Mouse (Mus musculus) adipose tissue, adult 10 weeks (tissue): ENCODE measurements around the gene Trib3. TPM values are rescaled to one million over a fixed set of nuclear protein-coding genes. Genes with fewer than 3 reads are reported as not detected.

ENCODE experiments used
- polyA plus RNA-seq: library from polyadenylated mRNA; stranded (reverse); fragments of 350-450 nt; fragmentation: Illumina TruSeq; extraction: RNeasy Lipid Tissue Mini Kit (QIAGEN cat#74804); gene quantifications from one replicate; pipeline ENCODE4 v1.2.3, GENCODE M21; 2014; ENCODE audit warnings: low read depth, low replicate concordance

The Trib3 gene
- 3.1 TPM for polyA plus RNA-seq

GRCm38 (mm10) chr2:152343329-152344213 lies at the start of gene Trib3:
Gene Trib3, minus strand, starts transcription at chr2:152344032.

GRCm38 (mm10) chr2:152376345-152376741 lies 32.5 kb upstream of the Trib3 start, which contains the start of gene Nrsn2:
Gene Nrsn2, minus strand, starts transcription at chr2:152376638.

GRCm38 (mm10) chr2:152332101-152332825 lies 11.6 kb downstream of the Trib3 start, which contains the start of gene Rbck1:
Gene Rbck1, minus strand, starts transcription at chr2:152332653.

GRCm38 (mm10) chr2:152293727-152294475 lies 49.9 kb downstream of the Trib3 start, which contains the start of gene Tbc1d20:
Gene Tbc1d20, plus strand, starts transcription at chr2:152293828.

Other genes with a start within 250 kb of the Trib3 start
- gene Srxn1, start 238.5 kb downstream of the Trib3 start, polyA plus RNA-seq = 62.8 TPM
- 6.0 TPM for gene Tcf15, start 200.5 kb downstream of the Trib3 start, polyA plus RNA-seq
- gene Csnk2a1, start 117.2 kb downstream of the Trib3 start, polyA plus RNA-seq = 53.3 TPM
- gene Tbc1d20, start 50.2 kb downstream of the Trib3 start, polyA plus RNA-seq = 64.9 TPM
- gene Rbck1, start 11.4 kb downstream of the Trib3 start, polyA plus RNA-seq = 61.0 TPM
- not detected for gene Nrsn2, start 32.6 kb upstream of the Trib3 start, polyA plus RNA-seq
- gene Sox12, start 54.0 kb upstream of the Trib3 start, polyA plus RNA-seq = 13.1 TPM
- 6.4 TPM for gene Zcchc3, start 71.0 kb upstream of the Trib3 start, polyA plus RNA-seq
- 7.5 TPM for gene 6820408C15Rik, start 71.6 kb upstream of the Trib3 start, polyA plus RNA-seq
- 773 TPM for gene Defb23, start 120.6 kb upstream of the Trib3 start, polyA plus RNA-seq
- 5,596 TPM for gene Defb20, start 133.0 kb upstream of the Trib3 start, polyA plus RNA-seq
- 725 TPM for gene Defb22, start 146.1 kb upstream of the Trib3 start, polyA plus RNA-seq
- gene Defb26, start 167.7 kb upstream of the Trib3 start, polyA plus RNA-seq = 117 TPM
- gene Defb28, start 174.2 kb upstream of the Trib3 start, polyA plus RNA-seq = 1,277 TPM
- 321 TPM for gene Defb29, start 196.1 kb upstream of the Trib3 start, polyA plus RNA-seq
- 2,150 TPM for gene Gm17416, start 225.3 kb upstream of the Trib3 start, polyA plus RNA-seq
- 719 TPM for gene Defb21, start 228.7 kb upstream of the Trib3 start, polyA plus RNA-seq
- gene Defb19, start 236.3 kb upstream of the Trib3 start, polyA plus RNA-seq = 22.8 TPM